Mouse (Mus musculus) embryonic facial prominence, embryonic 15.5 days (tissue): ENCODE data around the gene Dock7. TPM values are rescaled to one million over a fixed set of nuclear protein-coding genes. Genes with fewer than 3 reads are reported as not detected.

ENCODE experiments used
- ATAC-seq: fragments of 200-750 bp; cut with Nextera tagmentation; 2 replicates; pipeline ENCODE4 v1.8.0; 2017; ENCODE audit warnings: low read depth, moderate TSS enrichment; ENCODE audit not compliant: insufficient number of reproducible peaks, low FRiP score, low TSS enrichment
- H3K27ac ChIP-seq: fragments of 300-500 bp; sonication (generic); replicated peaks from 2 replicates; pipeline ENCODE4 v1.5.1; 2015; ENCODE audit warnings: mild to moderate bottlenecking, inconsistent platforms
- H3K27me3 ChIP-seq: fragments of 300-500 bp; sonication (generic); 2 replicates; pipeline ENCODE4 v1.6.1; 2015; ENCODE audit warnings: inconsistent platforms
- H3K36me3 ChIP-seq: fragments of 300-500 bp; sonication (generic); 2 replicates; pipeline ENCODE4 v1.6.1; 2015; ENCODE audit warnings: mild to moderate bottlenecking, inconsistent platforms
- H3K4me1 ChIP-seq: fragments of 300-500 bp; sonication (generic); 2 replicates; pipeline ENCODE4 v1.6.1; 2015; ENCODE audit warnings: inconsistent platforms
- H3K4me2 ChIP-seq: fragments of 300-500 bp; sonication (generic); replicated peaks from 2 replicates; pipeline ENCODE4 v1.6.1; 2015; ENCODE audit warnings: mild to moderate bottlenecking, inconsistent platforms
- H3K4me3 ChIP-seq: fragments of 300-500 bp; sonication (generic); replicated peaks from 2 replicates; pipeline ENCODE4 v1.5.1; 2015; ENCODE audit warnings: mild to moderate bottlenecking, inconsistent platforms
- H3K9ac ChIP-seq: fragments of 300-500 bp; sonication (generic); 2 replicates; pipeline ENCODE4 v1.6.1; 2015; ENCODE audit warnings: inconsistent platforms
- H3K9me3 ChIP-seq: fragments of 300-500 bp; sonication (generic); replicated peaks from 2 replicates; pipeline ENCODE4 v1.6.1; 2016; ENCODE audit warnings: inconsistent platforms
- WGBS: fragments of 180-500 bp; shearing (Covaris S2); methylation state at CpG from one replicate; pipeline ENCODE4 v1.1.7; 2015; 5-methylcytosine and 5-hydroxymethylcytosine counted together
- polyA plus RNA-seq: library from polyadenylated mRNA; unstranded; fragments of >200 nt; fragmentation: Nextera tagmentation; extraction: Ambion mirVana; gene quantifications from 2 replicates; pipeline ENCODE4 v1.2.1, GENCODE M21; 2015

The Dock7 gene
- polyA plus RNA-seq, 1 experiment from 2014 or later: 46.7 TPM

- WGBS: 81% methylated on average over 5 of the region's 5 CpGs
- no peak overlapping the region for H3K27ac ChIP-seq
- no peak overlapping the region for H3K9ac ChIP-seq
- no peaks in the 10 kb centered on the region for H3K27me3 ChIP-seq
- H3K4me2 ChIP-seq: no peak overlapping the region
- H3K4me3 ChIP-seq: no peak overlapping the region
- H3K9me3 ChIP-seq: no peaks in the 10 kb centered on the region
- H3K4me1 ChIP-seq: no peaks in the 10 kb centered on the region
- ATAC-seq: no peak
- no peaks in the 10 kb centered on the region for H3K36me3 ChIP-seq
Observed at GRCm38 (mm10) chr4:98910246-98910645, 210.5 kb downstream of the Dock7 start.

- H3K9ac ChIP-seq: no peak overlapping the region
- H3K9me3 ChIP-seq: no peaks in the 10 kb centered on the region
- no peak overlapping the region for H3K27ac ChIP-seq
- no peak for ATAC-seq
- H3K4me3 ChIP-seq: no peak overlapping the region
- no peaks in the 10 kb centered on the region for H3K27me3 ChIP-seq
- H3K4me2 ChIP-seq: no peak overlapping the region
- 16% methylated on average over 10 of the region's 10 CpGs for WGBS
- H3K4me1 ChIP-seq: no peaks in the 10 kb centered on the region
- no peaks in the 10 kb centered on the region for H3K36me3 ChIP-seq
Observed at GRCm38 (mm10) chr4:98887148-98887547, 233.6 kb downstream of the Dock7 start.

Other genes with a start within 250 kb of the Dock7 start
- 78.7 and 90.3 TPM in 2 replicates for gene Usp1, start 197.1 kb downstream of the Dock7 start, polyA plus RNA-seq
- 0.67 and 1.1 TPM in 2 replicates for gene Angptl3, start 90.0 kb downstream of the Dock7 start, polyA plus RNA-seq
- 15.3 and 15.7 TPM in 2 replicates for gene Atg4c, start 73.0 kb upstream of the Dock7 start, polyA plus RNA-seq
- gene Gm12689, start 175.0 kb upstream of the Dock7 start, polyA plus RNA-seq: 0.16 TPM in 2 replicates